Mouse (Mus musculus) megakaryocyte progenitor cell, adult 5-6 weeks (primary cell): ENCODE data around the gene Pax7. TPM values are rescaled to one million over a fixed set of nuclear protein-coding genes. Genes with fewer than 3 reads are reported as not detected.
A peak's percentile ranks its signal among the peaks of the same experiment; 100 is the strongest.

ENCODE experiments used
- ATAC-seq: replicated peaks from 2 replicates; pipeline ENCODE4 v1.8.0; 2016; ENCODE audit warnings: mild to moderate bottlenecking, moderate TSS enrichment, inconsistent platforms; ENCODE audit not compliant: poor library complexity
- total RNA-seq, 2 experiments: library from RNA; stranded (forward) in 1 of 2; stranded (reverse) in 1 of 2; fragments of 157-497, 149-512 nt in 1 of 2; fragments of 200-1000 nt in 1 of 2; gene quantifications; 2 replicates each; pipeline versions ENCODE4 v1.2.3 to v1.2.4; 2015 to 2017

Gene Pax7
- total RNA-seq (2015): not detected in 2 replicates
- total RNA-seq (2017): not detected in 2 replicates

GRCm38 (mm10) chr4:139833036-139833634, at the start of gene Pax7:
Gene Pax7 (minus strand): TSS chr4:139833528.
- ATAC-seq: no peak

- ATAC-seq: no peak
Measured at GRCm38 (mm10) chr4:139881796-139882195, 48.5 kb upstream of the Pax7 start.

GRCm38 (mm10) chr4:139879324-139879723, 46.0 kb upstream of the Pax7 start:
- ATAC-seq: no peak

GRCm38 (mm10) chr4:139878443-139878842, 45.1 kb upstream of the Pax7 start:
- no peak for ATAC-seq

- peak; percentile 80 for ATAC-seq
Measured at GRCm38 (mm10) chr4:139877269-139877668, 43.9 kb upstream of the Pax7 start.

GRCm38 (mm10) chr4:139872595-139872994, 39.3 kb upstream of the Pax7 start:
- ATAC-seq: peak; percentile 68

- ATAC-seq: peak; percentile 37; the same call in 1 of the 2 replicates
Measured at GRCm38 (mm10) chr4:139871699-139872098, 38.4 kb upstream of the Pax7 start.

GRCm38 (mm10) chr4:139863218-139863617, 29.9 kb upstream of the Pax7 start:
- ATAC-seq: no peak

- peak; percentile 91 for ATAC-seq
Measured at GRCm38 (mm10) chr4:139858635-139859176, 25.4 kb upstream of the Pax7 start.

- 0 out of 2 replicates have a peak, but pooled peaks have one; percentile 17 for ATAC-seq
Measured at GRCm38 (mm10) chr4:139852219-139853035, 19.1 kb upstream of the Pax7 start.

GRCm38 (mm10) chr4:139851387-139851786, 18.1 kb upstream of the Pax7 start:
- no peak for ATAC-seq

GRCm38 (mm10) chr4:139850547-139851170, 17.3 kb upstream of the Pax7 start:
- no peak for ATAC-seq

- no peak for ATAC-seq
Measured at GRCm38 (mm10) chr4:139843456-139843855, 10.1 kb upstream of the Pax7 start.

- no peak for ATAC-seq
Measured at GRCm38 (mm10) chr4:139842919-139843318, 9.6 kb upstream of the Pax7 start.

- no peak for ATAC-seq
Measured at GRCm38 (mm10) chr4:139840939-139841500, 7.7 kb upstream of the Pax7 start.

GRCm38 (mm10) chr4:139840442-139840841, 7.1 kb upstream of the Pax7 start:
- ATAC-seq: no peak

GRCm38 (mm10) chr4:139836681-139837080, 3.4 kb upstream of the Pax7 start:
- no peak for ATAC-seq

- no peak for ATAC-seq
Measured at GRCm38 (mm10) chr4:139836196-139836595, 2.9 kb upstream of the Pax7 start.

- ATAC-seq: no peak
Measured at GRCm38 (mm10) chr4:139833817-139834401, 581 bp upstream of the Pax7 start.

- ATAC-seq: no peak
Measured at GRCm38 (mm10) chr4:139832281-139833035, 870 bp downstream of the Pax7 start.
